Mouse (Mus musculus) E14TG2a.4 (cell line): ENCODE measurements at regions not wholly inside any gene's neighbourhood (a gene's known extent, or its start where the extent isn't known, plus 50 kb on each side); places are given as distances from the start of the nearest gene placed in this dataset.

Experiments used
- H3K27me3 ChIP-seq: 2 replicates; pipeline ENCODE4 v1.6.1; 2014; ENCODE audit warnings: low read length, control low read depth; ENCODE audit not compliant: insufficient read depth
- H3K36me3 ChIP-seq: 2 replicates; pipeline ENCODE4 v1.6.1; 2014; ENCODE audit warnings: low read length, control low read depth; ENCODE audit not compliant: insufficient read depth
- H3K4me1 ChIP-seq: replicated peaks from 2 replicates; pipeline ENCODE4 v1.6.1; 2014; ENCODE audit warnings: low read depth, low read length, control low read depth
- H3K4me3 ChIP-seq: replicated peaks from 2 replicates; pipeline ENCODE4 v1.5.1; 2014; ENCODE audit warnings: mild to moderate bottlenecking, low read length
- H3K9me3 ChIP-seq: 2 replicates; pipeline ENCODE4 v1.6.1; 2014; ENCODE audit warnings: low read length, control low read depth
- CTCF ChIP-seq: conservative IDR thresholded peaks from 2 replicates; pipeline ENCODE4 v1.5.1; 2014; ENCODE audit warnings: low read length
- NANOG ChIP-seq: IDR thresholded peaks from 2 replicates; pipeline ENCODE4 v1.6.1; 2014; ENCODE audit warnings: borderline replicate concordance, low read length, mixed read lengths
- POU5F1 ChIP-seq: IDR thresholded peaks from 2 replicates; pipeline ENCODE4 v1.6.1; 2014; ENCODE audit warnings: low read length, borderline replicate concordance

DNA sequence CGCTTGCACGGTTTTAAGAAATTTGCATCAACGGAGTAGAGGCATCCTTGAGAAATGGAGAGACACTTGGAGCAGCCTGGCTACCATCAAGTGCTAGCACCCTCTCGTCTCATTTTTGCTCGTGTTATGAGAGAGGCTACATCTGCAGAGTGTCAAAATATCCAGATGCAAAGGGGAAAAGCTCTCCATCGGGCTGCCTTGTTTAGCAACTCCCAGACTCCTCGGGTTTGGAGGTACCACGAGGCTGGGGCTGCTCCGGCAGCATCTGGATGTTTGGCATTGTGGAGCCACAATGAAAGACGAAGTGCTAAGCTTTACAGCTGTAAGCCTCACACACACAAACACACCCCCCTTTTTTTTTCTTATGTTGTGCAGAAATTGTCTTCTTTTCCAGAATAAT is 270.5 kb upstream of the Gm765 start:
- Histone ChIP-seq H3K27me3 (no peaks in the 10 kb centered on the region), H3K36me3 (no peaks in the 10 kb centered on the region), H3K4me3 (no peak overlapping the region), H3K9me3 (peaks cover 16% of the 10 kb centered on the region), H3K4me1 (no peaks in the 10 kb centered on the region)
- TF ChIP-seq POU5F1 (no peak), CTCF (no peak), NANOG (no peak)

DNA sequence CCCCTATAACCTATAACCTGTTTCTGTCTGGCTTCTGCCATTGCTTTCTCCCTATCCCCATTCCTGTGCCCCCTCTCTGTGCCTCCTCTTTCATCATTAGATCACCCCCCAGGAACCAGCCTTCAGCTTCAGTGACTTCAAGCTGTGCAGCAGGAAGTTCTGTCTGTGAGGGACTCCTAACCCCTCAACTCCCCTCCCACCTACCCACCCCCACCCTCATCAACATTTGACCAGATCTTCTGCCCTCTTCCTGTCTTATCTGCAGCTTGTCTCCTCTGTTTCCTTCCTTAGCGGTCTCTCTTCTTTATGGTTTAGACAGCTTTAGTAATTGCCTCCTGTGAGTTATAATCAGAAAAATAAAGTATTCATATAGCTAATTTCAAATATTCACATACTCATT is 266.6 kb upstream of the Gm765 start:
- H3K36me3 ChIP-seq = no peaks in the 10 kb centered on the region
- TF ChIP-seq NANOG (no peak), POU5F1 (no peak), CTCF (no peak)
- no peaks in the 10 kb centered on the region for H3K27me3 ChIP-seq
- H3K4me3 ChIP-seq = no peak overlapping the region
- no peaks in the 10 kb centered on the region for H3K4me1 ChIP-seq
- H3K9me3 ChIP-seq = peaks cover 16% of the 10 kb centered on the region

DNA sequence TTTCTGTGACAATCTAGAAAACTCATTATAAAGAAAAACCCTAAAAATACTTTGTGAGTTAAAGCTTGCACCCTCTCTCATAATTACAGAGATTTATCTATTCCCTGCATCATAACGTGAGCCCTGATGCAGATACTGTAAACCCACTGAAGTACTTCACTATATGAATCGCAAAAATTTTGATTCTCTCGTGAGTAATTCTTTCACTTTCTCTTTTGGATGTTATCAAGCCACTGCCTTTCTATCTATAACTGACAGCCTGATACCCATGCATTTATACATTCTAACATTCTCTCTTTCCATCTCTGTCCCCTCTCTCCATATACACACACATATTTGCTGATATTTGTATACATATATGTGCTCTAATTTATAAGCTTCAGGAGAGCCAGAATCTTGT is 264.1 kb upstream of the Gm765 start:
- Histone ChIP-seq H3K36me3 (no peaks in the 10 kb centered on the region), H3K27me3 (no peaks in the 10 kb centered on the region), H3K9me3 (peaks cover 19% of the 10 kb centered on the region), H3K4me1 (no peaks in the 10 kb centered on the region), H3K4me3 (no peak overlapping the region)
- no peak for TF ChIP-seq NANOG
- TF ChIP-seq POU5F1 = no peak
- no peak for TF ChIP-seq CTCF

DNA sequence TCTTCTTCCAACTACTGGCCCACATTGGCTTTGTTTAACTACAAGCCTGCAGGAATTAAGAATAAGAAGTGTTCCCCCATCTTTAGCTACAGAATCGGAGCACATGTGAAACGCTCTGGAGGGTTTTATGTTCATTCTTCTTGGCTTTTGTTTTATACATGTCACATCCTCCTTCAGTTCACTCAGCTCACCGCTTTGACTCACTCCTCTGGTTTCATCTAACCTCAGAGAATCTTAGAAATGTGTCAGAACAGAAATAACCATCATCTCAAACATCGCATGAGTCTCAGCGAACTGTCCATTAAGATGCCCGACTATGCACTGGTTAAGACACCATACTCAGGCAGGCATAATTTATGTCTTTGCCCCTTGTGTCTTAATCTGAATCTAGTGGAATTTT is 255.1 kb upstream of the Gm765 start:
- Histone ChIP-seq H3K9me3 (peaks cover 3% of the 10 kb centered on the region; the same call in 1 of the 2 replicates), H3K4me3 (no peak overlapping the region), H3K27me3 (no peaks in the 10 kb centered on the region), H3K4me1 (no peaks in the 10 kb centered on the region), H3K36me3 (no peaks in the 10 kb centered on the region)
- TF ChIP-seq POU5F1 = no peak
- no peak for TF ChIP-seq NANOG
- TF ChIP-seq CTCF = no peak

DNA sequence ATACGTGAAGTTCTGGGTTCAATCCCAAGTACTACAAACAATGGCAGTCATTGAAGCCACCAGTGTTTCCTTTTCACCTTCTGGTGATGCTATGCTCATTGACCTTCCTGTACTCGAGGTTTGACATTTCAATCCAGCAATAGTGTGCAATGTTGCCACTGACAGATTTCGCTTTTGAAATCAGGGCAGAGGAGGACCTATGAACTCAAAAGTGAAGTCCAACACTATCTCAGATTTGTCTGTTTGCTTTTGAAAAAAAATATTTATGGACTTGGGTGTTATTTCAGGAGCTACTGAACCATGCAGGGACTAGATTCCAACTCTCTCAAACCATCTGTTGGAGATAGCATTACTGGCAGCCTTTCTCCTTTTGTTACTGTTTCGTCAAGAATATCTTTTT is 248.4 kb upstream of the Gm765 start:
- Histone ChIP-seq H3K4me1 (no peaks in the 10 kb centered on the region), H3K9me3 (no peaks in the 10 kb centered on the region), H3K4me3 (no peak overlapping the region), H3K27me3 (no peaks in the 10 kb centered on the region), H3K36me3 (no peaks in the 10 kb centered on the region)
- TF ChIP-seq NANOG (no peak), POU5F1 (no peak), CTCF (no peak)

DNA sequence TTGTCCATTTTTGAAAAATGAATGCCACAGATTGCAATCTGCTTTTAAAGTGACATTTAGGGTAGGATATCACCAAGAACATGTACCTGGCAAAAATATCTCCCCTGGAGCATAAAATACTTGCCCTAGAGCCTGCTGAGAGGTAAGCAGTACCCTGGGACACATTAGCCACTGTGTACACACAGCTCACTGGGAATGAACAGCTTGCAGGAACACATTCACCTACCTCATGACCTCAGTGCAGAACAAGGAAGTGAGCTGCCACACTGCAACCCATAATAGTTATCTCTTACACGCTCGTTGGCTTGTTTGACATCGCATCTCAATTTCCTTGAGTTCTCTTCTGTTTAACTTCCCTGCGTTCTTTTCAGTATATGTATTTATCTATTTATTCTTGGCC is 246.4 kb upstream of the Gm765 start:
- Histone ChIP-seq H3K36me3 (no peaks in the 10 kb centered on the region), H3K4me3 (no peak overlapping the region), H3K4me1 (peaks cover 10% of the 10 kb centered on the region), H3K27me3 (no peaks in the 10 kb centered on the region), H3K9me3 (no peaks in the 10 kb centered on the region)
- no peak for TF ChIP-seq POU5F1
- no peak for TF ChIP-seq NANOG
- no peak for TF ChIP-seq CTCF

DNA sequence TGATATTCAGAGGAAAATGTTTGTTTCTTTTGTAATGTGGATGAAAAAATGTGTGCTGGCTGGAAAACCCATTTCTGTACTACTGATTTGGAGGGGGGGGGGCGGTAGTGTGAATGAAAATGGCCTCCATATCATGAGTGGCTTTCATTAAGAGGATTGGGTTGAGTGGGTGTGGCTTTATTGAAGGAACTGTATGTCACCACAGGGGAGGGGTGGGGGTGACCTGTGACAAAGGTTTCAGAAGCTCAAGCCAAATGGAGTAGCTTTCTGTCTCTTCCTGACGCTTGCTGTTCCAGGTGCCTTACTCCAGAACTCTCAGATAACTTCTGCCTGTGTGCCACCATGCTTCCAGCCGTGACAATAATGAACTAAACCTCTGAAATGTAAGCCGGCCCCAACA is 242.0 kb upstream of the Gm765 start:
- Histone ChIP-seq H3K27me3 (no peaks in the 10 kb centered on the region), H3K36me3 (no peaks in the 10 kb centered on the region), H3K4me1 (peaks cover 30% of the 10 kb centered on the region), H3K4me3 (no peak overlapping the region), H3K9me3 (no peaks in the 10 kb centered on the region)
- TF ChIP-seq NANOG (no peak), CTCF (no peak), POU5F1 (no peak)

DNA sequence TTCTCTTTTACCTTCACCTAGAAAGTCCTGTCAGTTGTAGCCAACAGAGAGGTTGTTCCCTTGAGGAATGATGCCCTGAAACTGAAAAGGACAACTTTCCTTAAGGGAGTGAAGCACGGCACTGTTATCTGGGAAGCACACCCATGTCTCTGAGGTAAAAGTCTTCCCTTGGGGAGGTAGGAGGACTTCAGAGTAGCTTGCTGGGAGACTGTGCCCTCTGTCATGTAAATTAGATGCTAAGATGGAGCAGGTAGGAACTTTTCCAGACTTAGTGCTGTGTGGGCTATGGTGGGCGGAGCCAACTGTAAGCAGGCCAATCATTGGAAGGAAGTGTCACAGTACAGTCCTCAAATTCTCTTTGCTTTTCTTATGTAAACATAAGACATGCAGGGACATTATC is 240.3 kb upstream of the Gm765 start:
- TF ChIP-seq POU5F1 (no peak), CTCF (no peak), NANOG (no peak)
- Histone ChIP-seq H3K4me3 (no peak overlapping the region), H3K36me3 (no peaks in the 10 kb centered on the region), H3K9me3 (no peaks in the 10 kb centered on the region), H3K4me1 (peaks cover 30% of the 10 kb centered on the region), H3K27me3 (no peaks in the 10 kb centered on the region)

DNA sequence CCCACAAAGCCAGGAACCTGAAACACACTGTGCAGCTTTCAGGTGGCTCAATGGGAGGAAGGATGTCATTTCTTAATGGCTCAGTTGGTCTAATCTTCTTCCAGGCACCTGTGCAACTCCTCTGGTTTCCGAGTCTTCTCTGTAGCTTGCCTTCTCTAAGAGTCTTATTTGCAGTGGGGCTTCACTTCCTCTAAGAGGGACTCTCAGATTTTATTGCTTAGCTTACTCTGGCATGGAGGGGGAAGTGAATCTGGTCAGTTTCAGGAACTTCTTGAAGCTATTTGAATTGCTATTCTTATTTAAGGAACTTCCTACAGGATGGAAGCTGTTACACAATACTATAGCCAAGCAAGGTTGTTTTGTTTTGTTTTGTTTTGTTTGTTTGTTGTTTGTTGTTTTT is 232.7 kb upstream of the Gm765 start:
- no peak for TF ChIP-seq POU5F1
- TF ChIP-seq NANOG = no peak
- TF ChIP-seq CTCF = no peak
- Histone ChIP-seq H3K27me3 (no peaks in the 10 kb centered on the region), H3K36me3 (no peaks in the 10 kb centered on the region), H3K4me3 (no peak overlapping the region), H3K4me1 (peaks cover 12% of the 10 kb centered on the region), H3K9me3 (no peaks in the 10 kb centered on the region; the same call in 1 of the 2 replicates)
